Mouse (Mus musculus) heart, adult 18-20 months (tissue): Measurements from ENCODE around the gene Abcg8. TPM values are rescaled to one million over a fixed set of nuclear protein-coding genes. Genes with fewer than 3 reads are reported as not detected.

Source experiments
- DNase-seq, 2 experiments: peaks; one replicate each; pipeline ENCODE4 v3.0.0; 2021 to 2022; ENCODE audit warnings: mixed read lengths in 1 of 2
- total RNA-seq, 2 experiments: library from RNA; stranded (reverse); gene quantifications; 2 replicates each; pipeline ENCODE4 v1.2.3; 2021

Gene Abcg8
- total RNA-seq, 2 experiments from 2014 or later, result not detected

GRCm38 (mm10) chr17:84658195-84658594 lies 17.9 kb upstream of the Abcg8 start:
- DNase-seq, result no peak

- no peak for DNase-seq
These were observed 17.2 kb upstream of the Abcg8 start for GRCm38 (mm10) chr17:84658951-84659350.

GRCm38 (mm10) chr17:84665053-84665452 lies 11.0 kb upstream of the Abcg8 start:
- no peak for DNase-seq

- no peak for DNase-seq
These were observed 10.4 kb upstream of the Abcg8 start for GRCm38 (mm10) chr17:84665691-84666090.

- DNase-seq, result no peak
These were observed 8.3 kb upstream of the Abcg8 start for GRCm38 (mm10) chr17:84667848-84668247.

- no peak for DNase-seq
These were observed 3.4 kb upstream of the Abcg8 start for GRCm38 (mm10) chr17:84672376-84673369.

GRCm38 (mm10) chr17:84674048-84674447 lies 2.1 kb upstream of the Abcg8 start:
- DNase-seq, result no peak

GRCm38 (mm10) chr17:84675204-84675603 lies 898 bp upstream of the Abcg8 start:
- DNase-seq, result no peak

GRCm38 (mm10) chr17:84677595-84677994 lies 1.5 kb downstream of the Abcg8 start:
- no peak for DNase-seq

GRCm38 (mm10) chr17:84681670-84682069 lies 5.6 kb downstream of the Abcg8 start:
- DNase-seq, result no peak

- DNase-seq, result no peak
These were observed 6.9 kb downstream of the Abcg8 start, which contains the start of gene Abcg5 for GRCm38 (mm10) chr17:84682734-84683717. Abcg5 (minus strand) TSS chr17:84683011.

- DNase-seq, result no peak
These were observed 8.2 kb downstream of the Abcg8 start for GRCm38 (mm10) chr17:84684284-84684683.

GRCm38 (mm10) chr17:84685286-84685685 lies 9.2 kb downstream of the Abcg8 start:
- DNase-seq, result no peak

- DNase-seq, result no peak
These were observed 11.9 kb downstream of the Abcg8 start for GRCm38 (mm10) chr17:84687994-84688393.

GRCm38 (mm10) chr17:84688834-84689233 lies 12.7 kb downstream of the Abcg8 start:
- DNase-seq, result no peak

GRCm38 (mm10) chr17:84689316-84689715 lies 13.2 kb downstream of the Abcg8 start:
- no peak for DNase-seq

GRCm38 (mm10) chr17:84690111-84690510 lies 14.0 kb downstream of the Abcg8 start:
- DNase-seq, result no peak

GRCm38 (mm10) chr17:84693741-84694140 lies 17.6 kb downstream of the Abcg8 start:
- DNase-seq, result no peak

GRCm38 (mm10) chr17:84696537-84696936 lies 20.4 kb downstream of the Abcg8 start:
- no peak for DNase-seq

- DNase-seq, result peak; percentile 36 to 61
These were observed 22.6 kb downstream of the Abcg8 start for GRCm38 (mm10) chr17:84698727-84699126.

GRCm38 (mm10) chr17:84707407-84707806 lies 31.3 kb downstream of the Abcg8 start:
- DNase-seq, result no peak

GRCm38 (mm10) chr17:84708818-84709217 lies 32.7 kb downstream of the Abcg8 start:
- no peak for DNase-seq
